Mouse (Mus musculus) kidney, postnatal 0 days (tissue): ENCODE results near the gene Sema4b. TPM values are rescaled to one million over a fixed set of nuclear protein-coding genes. Genes with fewer than 3 reads are reported as not detected.
A peak's percentile ranks its signal among the peaks of the same experiment; 100 is the strongest.

Source experiments
- ATAC-seq: fragments of 200-750 bp; cut with Nextera tagmentation; replicated peaks from 2 replicates; pipeline ENCODE4 v1.8.0; 2017; ENCODE audit warnings: low read depth, moderate number of reproducible peaks, moderate TSS enrichment, moderate library complexity; ENCODE audit not compliant: low FRiP score
- DNase-seq: peaks from one replicate; pipeline ENCODE4 v3.0.0-alpha.2; 2016; ENCODE audit warnings: low spot score
- H3K27ac ChIP-seq: fragments of 300-500 bp; sonication (generic); 2 replicates; pipeline ENCODE4 v1.5.1; 2014; ENCODE audit warnings: mild to moderate bottlenecking
- H3K27me3 ChIP-seq: fragments of 300-500 bp; sonication (generic); 2 replicates; pipeline ENCODE4 v1.6.1; 2014; ENCODE audit warnings: low read length, mixed read lengths; ENCODE audit not compliant: insufficient read depth
- H3K36me3 ChIP-seq: fragments of 300-500 bp; sonication (generic); 2 replicates; pipeline ENCODE4 v1.6.1; 2014; ENCODE audit warnings: low read length, mixed read lengths; ENCODE audit not compliant: insufficient read depth
- H3K4me1 ChIP-seq: fragments of 300-500 bp; sonication (generic); replicated peaks from 2 replicates; pipeline ENCODE4 v1.6.1; 2014; ENCODE audit warnings: antibody characterized with exemption, low read length, mixed read lengths; ENCODE audit not compliant: insufficient read depth
- H3K4me2 ChIP-seq: fragments of 300-500 bp; sonication (generic); 2 replicates; pipeline ENCODE4 v1.6.1; 2014; ENCODE audit warnings: mild to moderate bottlenecking, low read length, moderate library complexity, mixed read lengths
- H3K4me3 ChIP-seq: fragments of 300-500 bp; sonication (generic); replicated peaks from 2 replicates; pipeline ENCODE4 v1.5.1; 2014; ENCODE audit warnings: low read depth, low read length
- H3K9ac ChIP-seq: fragments of 300-500 bp; sonication (generic); 2 replicates; pipeline ENCODE4 v1.6.1; 2014; ENCODE audit warnings: low read depth, low read length
- H3K9me3 ChIP-seq: fragments of 300-500 bp; sonication (generic); replicated peaks from 2 replicates; pipeline ENCODE4 v1.6.1; 2016; ENCODE audit warnings: low read length, inconsistent platforms, mixed read lengths
- CTCF ChIP-seq: IDR thresholded peaks from 2 replicates; pipeline ENCODE4 v1.5.1; 2016; ENCODE audit warnings: antibody characterized with exemption, low read depth, mild to moderate bottlenecking, moderate library complexity
- WGBS: fragments of 180-500 bp; shearing (Covaris S2); extraction: QIAGEN DNeasy Blood & Tissue Kit; methylation state at CpG from one replicate; pipeline ENCODE4 v1.1.7; 2014; 5-methylcytosine and 5-hydroxymethylcytosine counted together
- polyA plus RNA-seq: library from polyadenylated mRNA; unstranded; fragments of >200 nt; fragmentation: Nextera tagmentation; extraction: Ambion mirVana; gene quantifications from 2 replicates; pipeline ENCODE4 v1.2.1, GENCODE M21; 2015

The Sema4b gene
- polyA plus RNA-seq, 1 experiment from 2014 or later: 21.2 TPM

GRCm38 (mm10) chr7:80208738-80209430 is 22.2 kb downstream of the Sema4b start:
- DNase-seq (no peak), ATAC-seq (no peak)
- Histone ChIP-seq H3K9ac (no peak overlapping the region), H3K27me3 (no peaks in the 10 kb centered on the region), H3K36me3 (peaks cover 5% of the 10 kb centered on the region; the same call in 1 of the 2 replicates), H3K4me2 (no peak overlapping the region; the same call in 1 of the 2 replicates), H3K4me1 (peaks cover 14% of the 10 kb centered on the region), H3K27ac (no peak overlapping the region), H3K4me3 (no peak overlapping the region), H3K9me3 (no peaks in the 10 kb centered on the region)
- TF ChIP-seq CTCF: no peak
- 70% methylated on average over 10 of the region's 10 CpGs for WGBS

GRCm38 (mm10) chr7:80209669-80210068 is 23.0 kb downstream of the Sema4b start:
- no peak for TF ChIP-seq CTCF
- Histone ChIP-seq H3K27ac (no peak overlapping the region), H3K9me3 (no peaks in the 10 kb centered on the region), H3K27me3 (no peaks in the 10 kb centered on the region), H3K4me1 (peaks cover 14% of the 10 kb centered on the region), H3K4me2 (no peak overlapping the region), H3K4me3 (no peak overlapping the region), H3K9ac (no peak overlapping the region), H3K36me3 (peaks cover 5% of the 10 kb centered on the region; the same call in 1 of the 2 replicates)
- 62% methylated on average over 6 of the region's 6 CpGs for WGBS
- ATAC-seq: no peak
- no peak for DNase-seq

GRCm38 (mm10) chr7:80210982-80211381 is 24.3 kb downstream of the Sema4b start:
- 73% methylated on average over 4 of the region's 4 CpGs for WGBS
- H3K9me3 ChIP-seq: no peaks in the 10 kb centered on the region
- H3K27ac ChIP-seq: no peak overlapping the region
- DNase-seq (no peak), ATAC-seq (no peak)
- peaks cover 5% of the 10 kb centered on the region; the same call in 1 of the 2 replicates for H3K36me3 ChIP-seq
- no peak overlapping the region for H3K9ac ChIP-seq
- no peak for TF ChIP-seq CTCF
- no peaks in the 10 kb centered on the region for H3K27me3 ChIP-seq
- H3K4me2 ChIP-seq: no peak overlapping the region
- peaks cover 14% of the 10 kb centered on the region for H3K4me1 ChIP-seq
- no peak overlapping the region for H3K4me3 ChIP-seq

- 90% methylated on average over 7 of the region's 7 CpGs for WGBS
- TF ChIP-seq CTCF: no peak
- no peak for ATAC-seq
Observed at GRCm38 (mm10) chr7:80213604-80214003, 27.0 kb downstream of the Sema4b start.

GRCm38 (mm10) chr7:80214459-80214858 is 27.8 kb downstream of the Sema4b start:
- no peaks in the 10 kb centered on the region for H3K27me3 ChIP-seq
- DNase-seq (no peak), ATAC-seq (no peak)
- peaks cover 29% of the 10 kb centered on the region for H3K36me3 ChIP-seq
- no peaks in the 10 kb centered on the region for H3K4me1 ChIP-seq
- no peak overlapping the region for H3K4me3 ChIP-seq
- H3K9ac ChIP-seq: no peak overlapping the region
- no peaks in the 10 kb centered on the region for H3K9me3 ChIP-seq
- no peak overlapping the region for H3K27ac ChIP-seq
- no peak overlapping the region for H3K4me2 ChIP-seq
- TF ChIP-seq CTCF: no peak
- WGBS: 76% methylated on average over 8 of the region's 8 CpGs

More at GRCm38 (mm10) chr7:80213604-80214003, 27.0 kb downstream of the Sema4b start:
- Histone ChIP-seq H3K36me3 (peaks cover 21% of the 10 kb centered on the region), H3K9ac (no peak overlapping the region), H3K4me1 (peaks cover 4% of the 10 kb centered on the region; the same call in 1 of the 2 replicates), H3K27me3 (no peaks in the 10 kb centered on the region), H3K4me3 (no peak overlapping the region), H3K9me3 (no peaks in the 10 kb centered on the region), H3K4me2 (no peak overlapping the region), H3K27ac (no peak overlapping the region)
- DNase-seq: no peak

GRCm38 (mm10) chr7:80215398-80215797 is 28.8 kb downstream of the Sema4b start:
- TF ChIP-seq CTCF: peak; percentile 91

More at GRCm38 (mm10) chr7:80215398-80215797, 28.8 kb downstream of the Sema4b start:
- Histone ChIP-seq H3K9ac (no peak overlapping the region), H3K4me2 (no peak overlapping the region), H3K36me3 (peaks cover 36% of the 10 kb centered on the region), H3K27ac (no peak overlapping the region), H3K4me3 (no peak overlapping the region), H3K27me3 (no peaks in the 10 kb centered on the region), H3K4me1 (no peaks in the 10 kb centered on the region), H3K9me3 (no peaks in the 10 kb centered on the region)
- DNase-seq (peak; percentile 86), ATAC-seq (peak; percentile 47; the same call in 1 of the 2 replicates)
- 29% methylated on average over 4 of the region's 4 CpGs for WGBS
